Mouse (Mus musculus): ENCODE data around the gene Rab2b. TPM values are rescaled to one million over a fixed set of nuclear protein-coding genes. Genes with fewer than 3 reads are reported as not detected.
"Not testable (repeated sequence)": the region's sequence is repeated elsewhere in the genome, so short reads cannot be mapped to it uniquely, and the experiment has no call there.

Rab2b gene
- total RNA-seq (2021), result 10 to 100 TPM; 31.4 to 37.6 TPM
- long read RNA-seq, experiment 1, transcript Rab2b-201 (8 exons, 2,906 nt), result major isoform, 22 of 27 reads
- long read RNA-seq, experiment 1, partial matches to known transcripts, result 3 of 27 reads
- long read RNA-seq, experiment 1, other reads (novel, unspliced or antisense), result 1 of 27 reads
- long read RNA-seq, experiment 2, transcript Rab2b-201 (8 exons, 2,906 nt), result major isoform, 11 of 32 reads
- long read RNA-seq, experiment 2, partial matches to known transcripts, result 10 of 32 reads
- long read RNA-seq, experiment 2, other reads (novel, unspliced or antisense), result 11 of 32 reads

- DNase-seq (ENCODE audit: low spot score in 2 of 2), result peak; percentile 97 to 98
These were observed at the start of gene Rab2b, which contains the start of gene Tox4 for GRCm38 (mm10) chr14:52278932-52279746. Gene Rab2b (minus strand): TSS chr14:52279545. Gene Tox4 (plus strand): TSS chr14:52279146.

- DNase-seq (ENCODE audit: low spot score in 2 of 2), result no peak
These were observed 48.8 kb upstream of the Rab2b start, which contains the start of gene Sall2 for GRCm38 (mm10) chr14:52327910-52328812. Gene Sall2 (minus strand): TSS chr14:52328762.

GRCm38 (mm10) chr14:52327375-52327901, 48.1 kb upstream of the Rab2b start:
- DNase-seq (ENCODE audit: low spot score in 2 of 2), result no peak

GRCm38 (mm10) chr14:52325890-52326289, 46.5 kb upstream of the Rab2b start:
- no peak for DNase-seq (ENCODE audit: low spot score in 2 of 2)

GRCm38 (mm10) chr14:52319361-52319760, 40.0 kb upstream of the Rab2b start:
- no peak for DNase-seq (ENCODE audit: low spot score in 2 of 2)

GRCm38 (mm10) chr14:52316441-52317225, 37.3 kb upstream of the Rab2b start:
- DNase-seq (ENCODE audit: low spot score in 2 of 2), result no peak

- DNase-seq (ENCODE audit: low spot score in 2 of 2), result peak; percentile 63 to 64
These were observed 36.6 kb upstream of the Rab2b start for GRCm38 (mm10) chr14:52315792-52316440.

- no peak for DNase-seq (ENCODE audit: low spot score in 2 of 2)
These were observed 36.0 kb upstream of the Rab2b start for GRCm38 (mm10) chr14:52315283-52315780.

GRCm38 (mm10) chr14:52314808-52315150, 35.4 kb upstream of the Rab2b start:
- DNase-seq (ENCODE audit: low spot score in 2 of 2), result no peak

- no peak for DNase-seq (ENCODE audit: low spot score in 2 of 2)
These were observed 34.8 kb upstream of the Rab2b start for GRCm38 (mm10) chr14:52313931-52314807.

- no peak for DNase-seq (ENCODE audit: low spot score in 2 of 2)
These were observed 31.6 kb upstream of the Rab2b start for GRCm38 (mm10) chr14:52310906-52311305.

GRCm38 (mm10) chr14:52310343-52310742, 31.0 kb upstream of the Rab2b start:
- DNase-seq (ENCODE audit: low spot score in 2 of 2), result not testable (repeated sequence)

- no peak for DNase-seq (ENCODE audit: low spot score in 2 of 2)
These were observed 26.8 kb upstream of the Rab2b start for GRCm38 (mm10) chr14:52306100-52306499.

- DNase-seq (ENCODE audit: low spot score in 2 of 2), result peak; percentile 81 to 82
These were observed 25.4 kb upstream of the Rab2b start, which contains the start of gene Mettl3 for GRCm38 (mm10) chr14:52304644-52305271. Gene Mettl3 (minus strand): TSS chr14:52305128.

GRCm38 (mm10) chr14:52303517-52303916, 24.2 kb upstream of the Rab2b start:
- DNase-seq (ENCODE audit: low spot score in 2 of 2), result not testable (repeated sequence)

GRCm38 (mm10) chr14:52295558-52296264, 16.4 kb upstream of the Rab2b start:
- no peak for DNase-seq (ENCODE audit: low spot score in 2 of 2)

GRCm38 (mm10) chr14:52284191-52284590, 4.8 kb upstream of the Rab2b start:
- DNase-seq (ENCODE audit: low spot score in 2 of 2), result no peak

All from adrenal gland, adult 18-20 months (tissue).